Mouse (Mus musculus) intestine, embryonic 14.5 days (tissue): ENCODE measurements around the gene Atp1a3. TPM values are rescaled to one million over a fixed set of nuclear protein-coding genes. Genes with fewer than 3 reads are reported as not detected.

Experiments
- ATAC-seq: fragments of 200-750 bp; cut with Nextera tagmentation; replicated peaks from 2 replicates; pipeline ENCODE4 v1.8.0; 2017; ENCODE audit warnings: low read depth, moderate number of reproducible peaks, moderate TSS enrichment, moderate library complexity; ENCODE audit not compliant: low FRiP score, low TSS enrichment
- DNase-seq: peaks from one replicate; pipeline ENCODE4 v3.0.0-alpha.2; 2018; ENCODE audit warnings: low spot score
- H3K27ac ChIP-seq: fragments of 300-500 bp; sonication (generic); 2 replicates; pipeline ENCODE4 v1.5.1; 2014; ENCODE audit warnings: low read depth, mild to moderate bottlenecking, control low read depth
- H3K27me3 ChIP-seq: fragments of 300-500 bp; sonication (generic); replicated peaks from 2 replicates; pipeline ENCODE4 v1.6.1; 2014; ENCODE audit warnings: low read length, control low read depth; ENCODE audit not compliant: control insufficient read depth, insufficient read depth
- H3K36me3 ChIP-seq: fragments of 300-500 bp; sonication (generic); 2 replicates; pipeline ENCODE4 v1.6.1; 2014; ENCODE audit warnings: low read length, control low read depth; ENCODE audit not compliant: control insufficient read depth, insufficient read depth
- H3K4me1 ChIP-seq: fragments of 300-500 bp; sonication (generic); replicated peaks from 2 replicates; pipeline ENCODE4 v1.6.1; 2014; ENCODE audit warnings: low read length, control low read depth, mixed read lengths; ENCODE audit not compliant: control insufficient read depth, insufficient read depth
- H3K4me2 ChIP-seq: fragments of 300-500 bp; sonication (generic); 2 replicates; pipeline ENCODE4 v1.6.1; 2014; ENCODE audit warnings: low read length
- H3K4me3 ChIP-seq: fragments of 300-500 bp; sonication (generic); 2 replicates; pipeline ENCODE4 v1.5.1; 2014; ENCODE audit warnings: low read depth, low read length, control low read depth, mixed read lengths
- H3K9ac ChIP-seq: fragments of 300-500 bp; sonication (generic); 2 replicates; pipeline ENCODE4 v1.6.1; 2014; ENCODE audit warnings: mild to moderate bottlenecking, low read length
- H3K9me3 ChIP-seq: fragments of 300-500 bp; sonication (generic); 2 replicates; pipeline ENCODE4 v1.6.1; 2016; ENCODE audit warnings: low read length, control low read depth; ENCODE audit not compliant: control insufficient read depth
- WGBS: fragments of 180-500 bp; shearing (Covaris S2); extraction: QIAGEN DNeasy Blood & Tissue Kit; methylation state at CpG from one replicate; pipeline ENCODE4 v1.1.7; 2014; 5-methylcytosine and 5-hydroxymethylcytosine counted together
- polyA plus RNA-seq: library from polyadenylated mRNA; unstranded; fragments of >200 nt; fragmentation: Nextera tagmentation; extraction: Ambion mirVana; gene quantifications from 2 replicates; pipeline ENCODE4 v1.2.1, GENCODE M21; 2014

The Atp1a3 gene
- polyA plus RNA-seq, 1 experiment from 2014 or later = 4.1 TPM

- H3K4me3 ChIP-seq = no peak overlapping the region
- no peak overlapping the region for H3K27ac ChIP-seq
- no peaks in the 10 kb centered on the region for H3K4me1 ChIP-seq
- no peaks in the 10 kb centered on the region for H3K9me3 ChIP-seq
- no peaks in the 10 kb centered on the region for H3K27me3 ChIP-seq
- no peaks in the 10 kb centered on the region for H3K36me3 ChIP-seq
- no peak overlapping the region for H3K4me2 ChIP-seq
- ATAC-seq = no peak
- no peak overlapping the region for H3K9ac ChIP-seq
- WGBS = 70% methylated on average over 5 of the region's 5 CpGs
- no peak for DNase-seq
These were observed 31.9 kb downstream of the Atp1a3 start for GRCm38 (mm10) chr7:24973902-24974301.

DNA sequence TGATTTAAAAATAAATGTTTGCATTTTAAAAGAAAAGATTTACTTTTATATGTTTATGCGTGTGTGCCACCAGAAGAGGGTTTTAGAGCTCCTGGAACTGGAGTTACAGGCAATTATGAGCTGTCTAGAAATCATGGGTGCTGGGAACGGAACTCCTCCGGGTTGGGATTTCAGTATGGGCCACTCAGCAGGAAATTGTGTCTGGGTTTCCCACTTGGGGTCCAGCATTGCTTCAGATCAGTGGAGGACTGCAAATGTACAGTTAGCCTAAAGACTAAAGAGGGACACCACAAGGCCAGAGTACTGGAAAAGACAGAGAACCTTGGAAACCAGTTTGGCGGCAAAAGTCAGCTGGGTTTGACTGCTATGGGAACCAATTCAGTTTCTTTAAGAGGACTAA, 32.5 kb downstream of the Atp1a3 start:
- 84% methylated on average over 4 of the region's 4 CpGs for WGBS

GRCm38 (mm10) chr7:24971972-24972893, 33.5 kb downstream of the Atp1a3 start, which contains the start of gene Rabac1:
Gene Rabac1, minus strand, starts transcription at chr7:24972754.
- H3K9ac ChIP-seq = peak within 1 kb of the TSS; percentile 64
- H3K27ac ChIP-seq = peak within 1 kb of the TSS; percentile 57
- no peaks in the 10 kb centered on the region for H3K27me3 ChIP-seq
- peak within 1 kb of the TSS; percentile 89 for H3K4me3 ChIP-seq
- no peaks in the 10 kb centered on the region for H3K36me3 ChIP-seq
- WGBS = under 1% methylated on average over 44 of the region's 45 CpGs
- peak; percentile 91 for ATAC-seq
- no peaks in the 10 kb centered on the region for H3K9me3 ChIP-seq
- peak within 1 kb of the TSS; percentile 72 for H3K4me2 ChIP-seq
- peak; percentile 93 for DNase-seq
- H3K4me1 ChIP-seq = no peaks in the 10 kb centered on the region

More for the DNA sequence above, 32.5 kb downstream of the Atp1a3 start:
- Histone ChIP-seq H3K36me3 (no peaks in the 10 kb centered on the region), H3K27me3 (no peaks in the 10 kb centered on the region), H3K4me3 (no peak overlapping the region), H3K4me2 (no peak overlapping the region; the same call in 1 of the 2 replicates), H3K9ac (no peak overlapping the region), H3K9me3 (no peaks in the 10 kb centered on the region), H3K27ac (no peak overlapping the region), H3K4me1 (no peaks in the 10 kb centered on the region)
- no peak for ATAC-seq
- no peak for DNase-seq

GRCm38 (mm10) chr7:24971261-24971971, 34.3 kb downstream of the Atp1a3 start:
- Histone ChIP-seq H3K36me3 (no peaks in the 10 kb centered on the region), H3K4me1 (no peaks in the 10 kb centered on the region), H3K27me3 (no peaks in the 10 kb centered on the region), H3K27ac (no peak overlapping the region), H3K9me3 (no peaks in the 10 kb centered on the region), H3K4me2 (peak overlapping the region; percentile 72), H3K9ac (peak overlapping the region; percentile 64; the same call in 1 of the 2 replicates), H3K4me3 (peak overlapping the region; percentile 89)
- DNase-seq (peak; percentile 70), ATAC-seq (no peak)
- WGBS = 9% methylated on average over 19 of the region's 19 CpGs

GRCm38 (mm10) chr7:24970341-24970740, 35.4 kb downstream of the Atp1a3 start:
- WGBS = 99% methylated on average over 3 of the region's 3 CpGs
- H3K9ac ChIP-seq = no peak overlapping the region

DNA sequence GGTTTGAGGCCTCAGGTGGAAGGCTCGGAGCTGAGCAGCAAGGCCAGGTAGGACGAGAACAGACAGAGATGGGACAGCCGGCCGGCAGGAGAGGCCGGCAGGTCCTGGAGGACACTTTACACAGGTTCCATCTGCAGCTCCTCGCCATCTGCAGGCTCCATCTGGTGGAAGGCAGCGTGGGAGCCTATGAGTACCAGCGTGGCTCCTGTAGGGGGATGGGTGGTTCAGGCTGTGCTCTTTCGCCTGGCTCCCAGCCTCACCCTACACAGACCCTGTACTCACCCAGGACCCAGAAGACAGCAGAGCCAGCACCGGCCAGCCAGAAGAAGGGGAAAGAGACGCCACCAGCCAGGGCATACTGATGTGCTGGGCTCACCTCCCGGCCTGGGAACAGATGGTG, 36.0 kb downstream of the Atp1a3 start:
- WGBS = 81% methylated on average over 12 of the region's 12 CpGs

More at GRCm38 (mm10) chr7:24970341-24970740, 35.4 kb downstream of the Atp1a3 start:
- no peak overlapping the region for H3K4me2 ChIP-seq
- no peaks in the 10 kb centered on the region for H3K27me3 ChIP-seq
- H3K9me3 ChIP-seq = no peaks in the 10 kb centered on the region
- H3K27ac ChIP-seq = no peak overlapping the region
- H3K4me3 ChIP-seq = no peak overlapping the region
- H3K4me1 ChIP-seq = no peaks in the 10 kb centered on the region
- ATAC-seq (no peak), DNase-seq (no peak)
- no peaks in the 10 kb centered on the region for H3K36me3 ChIP-seq

GRCm38 (mm10) chr7:24968463-24968862, 37.3 kb downstream of the Atp1a3 start:
- DNase-seq (no peak), ATAC-seq (no peak)
- Histone ChIP-seq H3K4me3 (no peak overlapping the region), H3K4me1 (no peaks in the 10 kb centered on the region), H3K9me3 (no peaks in the 10 kb centered on the region), H3K9ac (no peak overlapping the region), H3K27me3 (no peaks in the 10 kb centered on the region), H3K4me2 (no peak overlapping the region), H3K36me3 (no peaks in the 10 kb centered on the region), H3K27ac (no peak overlapping the region)
- WGBS = 66% methylated on average over 6 of the region's 6 CpGs

More for the DNA sequence above, 36.0 kb downstream of the Atp1a3 start:
- no peaks in the 10 kb centered on the region for H3K9me3 ChIP-seq
- H3K4me1 ChIP-seq = no peaks in the 10 kb centered on the region
- H3K4me2 ChIP-seq = no peak overlapping the region
- no peaks in the 10 kb centered on the region for H3K36me3 ChIP-seq
- no peaks in the 10 kb centered on the region for H3K27me3 ChIP-seq
- H3K9ac ChIP-seq = no peak overlapping the region
- no peak for DNase-seq
- ATAC-seq = no peak
- H3K27ac ChIP-seq = no peak overlapping the region
- no peak overlapping the region for H3K4me3 ChIP-seq

DNA sequence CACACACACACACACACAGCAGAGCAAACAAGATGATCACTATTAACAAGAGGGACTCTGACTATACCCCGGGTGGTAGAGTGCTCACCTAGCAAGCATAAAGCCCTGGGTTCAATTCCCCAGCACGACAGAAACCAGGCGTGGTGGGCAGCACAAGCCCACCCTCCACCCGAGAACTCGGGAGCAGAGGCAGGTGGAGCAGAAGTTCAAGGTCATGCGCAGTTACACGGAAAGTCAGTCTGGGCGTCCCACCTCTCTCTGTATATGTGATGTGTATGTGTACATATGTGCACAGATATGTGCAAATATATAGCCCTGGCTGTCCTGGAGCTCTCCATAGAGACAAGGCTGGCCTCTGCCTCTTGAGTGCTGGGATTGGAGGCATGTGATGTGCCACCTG, 37.8 kb downstream of the Atp1a3 start:
- no peaks in the 10 kb centered on the region for H3K27me3 ChIP-seq
- H3K36me3 ChIP-seq = no peaks in the 10 kb centered on the region
- no peak overlapping the region for H3K4me2 ChIP-seq
- no peaks in the 10 kb centered on the region for H3K9me3 ChIP-seq
- no peak overlapping the region for H3K27ac ChIP-seq
- ATAC-seq (no peak), DNase-seq (no peak)
- H3K4me3 ChIP-seq = no peak overlapping the region
- H3K9ac ChIP-seq = no peak overlapping the region
- 78% methylated on average over 8 of the region's 8 CpGs for WGBS
- no peaks in the 10 kb centered on the region for H3K4me1 ChIP-seq
